Mouse (Mus musculus) monocyte, adult 2 months (primary cell): Measurements from ENCODE around the gene Polr2g.

ENCODE experiments used
- DNase-seq, 2 experiments: peaks; one replicate each; pipeline ENCODE4 v3.0.0; 2022; ENCODE audit warnings: low spot score in 2 of 2, low read depth in 1 of 2

Gene Polr2g

GRCm38 (mm10) chr19:8818801-8819595 is 20.6 kb upstream of the Polr2g start, which contains the start of gene Ttc9c:
Gene Ttc9c (minus strand): TSS chr19:8819333.
- DNase-seq: peak; percentile 89 to 90

GRCm38 (mm10) chr19:8818301-8818798 is 20.0 kb upstream of the Polr2g start:
- no peak for DNase-seq

GRCm38 (mm10) chr19:8817001-8817400 is 18.6 kb upstream of the Polr2g start:
- DNase-seq: no peak

- no peak for DNase-seq
Observed at GRCm38 (mm10) chr19:8815812-8816211, 17.4 kb upstream of the Polr2g start.

GRCm38 (mm10) chr19:8806810-8807209 is 8.4 kb upstream of the Polr2g start:
- DNase-seq: no peak

GRCm38 (mm10) chr19:8803879-8804660 is 5.7 kb upstream of the Polr2g start:
- no peak for DNase-seq

GRCm38 (mm10) chr19:8803204-8803780 is 4.9 kb upstream of the Polr2g start:
- DNase-seq: no peak

GRCm38 (mm10) chr19:8802130-8802821 is 3.9 kb upstream of the Polr2g start, which contains the start of gene Zbtb3:
Gene Zbtb3 (plus strand): TSS chr19:8802555.
- DNase-seq: peak; percentile 90 to 93

- no peak for DNase-seq
Observed at GRCm38 (mm10) chr19:8798947-8799315, 554 bp upstream of the Polr2g start.

GRCm38 (mm10) chr19:8790171-8790570 is 8.2 kb downstream of the Polr2g start:
- DNase-seq: no peak

- no peak for DNase-seq
Observed at GRCm38 (mm10) chr19:8789171-8789570, 9.2 kb downstream of the Polr2g start.

GRCm38 (mm10) chr19:8788521-8788920 is 9.9 kb downstream of the Polr2g start:
- no peak for DNase-seq

GRCm38 (mm10) chr19:8786008-8786781 is 12.2 kb downstream of the Polr2g start, which contains the start of gene Taf6l:
Gene Taf6l (minus strand): TSS chr19:8786417.
- DNase-seq: peak; percentile 75 to 82

- no peak for DNase-seq
Observed at GRCm38 (mm10) chr19:8774951-8775421, 23.4 kb downstream of the Polr2g start.

- DNase-seq: peak; percentile 87 to 95
Observed at GRCm38 (mm10) chr19:8774086-8774835, 24.1 kb downstream of the Polr2g start, which contains the start of gene Tmem179b. Gene Tmem179b (minus strand): TSS chr19:8774467.

- DNase-seq: no peak
Observed at GRCm38 (mm10) chr19:8773409-8773808, 25.0 kb downstream of the Polr2g start.

GRCm38 (mm10) chr19:8772996-8773395 is 25.4 kb downstream of the Polr2g start:
- DNase-seq: no peak

GRCm38 (mm10) chr19:8770567-8771270 is 27.7 kb downstream of the Polr2g start, which contains the start of gene Tmem223:
Gene Tmem223 (plus strand): TSS chr19:8770996.
- peak; percentile 47 to 55 for DNase-seq
